Mouse (Mus musculus): ENCODE results near the gene Crybb1. TPM values are rescaled to one million over a fixed set of nuclear protein-coding genes. Genes with fewer than 3 reads are reported as not detected.
A peak's percentile ranks its signal among the peaks of the same experiment; 100 is the strongest.

Crybb1 gene
- polyA plus RNA-seq, 1 experiment from 2014 or later, result 0.42 TPM

DNA sequence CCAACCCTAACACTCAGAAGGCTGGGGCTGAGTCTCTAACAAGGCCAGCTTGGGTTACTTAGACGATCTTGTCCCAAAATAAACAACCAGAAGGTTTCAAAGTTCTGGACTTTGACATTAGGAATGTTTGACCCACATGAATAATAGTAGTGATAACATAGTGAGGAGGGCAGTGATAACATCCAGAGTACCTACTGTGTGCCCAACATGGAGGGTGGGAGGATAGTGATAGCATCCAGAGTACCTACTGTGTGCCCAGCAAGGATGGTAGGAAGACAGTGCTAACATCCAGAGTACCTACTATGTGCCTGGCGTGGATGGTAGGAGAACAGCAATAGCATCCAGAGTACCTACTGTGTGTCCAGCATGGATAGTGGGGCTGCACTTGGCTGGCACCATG lies 38.2 kb downstream of the Crybb1 start:
- Histone ChIP-seq H3K9me3 (no peaks in the 10 kb centered on the region), H3K4me3 (no peak overlapping the region), H3K27ac (no peak overlapping the region), H3K27me3 (ENCODE audit: insufficient read depth, poor library complexity, severe bottlenecking) (no peaks in the 10 kb centered on the region), H3K4me1 (replicated peaks) (peaks cover 64% of the 10 kb centered on the region), H3K36me3 (no peaks in the 10 kb centered on the region)
- no peak for DNase-seq (ENCODE audit: low spot score)
- 86% methylated on average over 2 of the region's 2 CpGs for WGBS

DNA sequence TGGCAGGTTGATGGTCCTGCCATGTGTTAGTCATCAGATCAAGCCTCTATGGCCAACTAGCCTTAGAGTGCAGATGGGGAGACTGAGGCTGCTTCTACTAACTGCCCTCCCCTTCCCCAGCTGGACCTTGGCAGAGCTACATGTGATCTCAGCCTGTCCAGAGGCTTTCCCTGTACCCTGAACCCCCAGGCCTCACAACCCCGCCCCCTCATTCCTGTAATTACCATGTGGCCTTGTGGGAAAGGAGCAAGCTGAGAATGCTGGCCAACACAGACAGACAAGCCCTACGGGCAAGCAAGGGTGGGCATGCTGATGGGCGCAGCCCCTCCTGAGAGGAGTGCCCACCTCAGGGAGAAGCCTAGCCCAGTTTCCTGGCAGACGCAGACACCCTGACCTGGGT lies 39.1 kb downstream of the Crybb1 start:
- Histone ChIP-seq H3K27ac (peak overlapping the region; percentile 72), H3K9me3 (no peaks in the 10 kb centered on the region)
- 65% methylated on average over 4 of the region's 4 CpGs for WGBS

DNA sequence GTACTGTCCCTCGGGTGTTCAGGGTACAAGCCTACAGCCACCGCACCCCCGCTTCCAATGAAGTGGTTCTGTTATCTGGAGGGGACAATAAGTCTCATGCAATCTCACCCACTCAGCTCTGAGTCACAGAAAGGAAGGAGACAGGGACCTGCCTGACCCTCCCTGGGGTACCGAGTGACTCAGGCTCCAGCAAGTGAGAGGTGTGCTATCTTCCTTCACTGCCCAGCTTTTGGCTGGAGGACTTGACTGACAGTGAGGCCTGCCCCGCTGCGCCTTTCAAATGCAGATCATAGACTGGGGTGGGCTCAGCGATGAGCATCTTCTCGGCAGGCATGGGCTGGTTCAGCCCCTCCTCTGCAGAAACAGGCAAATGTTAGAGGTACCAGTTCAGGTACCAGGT lies 39.5 kb downstream of the Crybb1 start:
- Histone ChIP-seq H3K36me3 (no peaks in the 10 kb centered on the region), H3K27ac (peak overlapping the region; percentile 72), H3K4me3 (no peak overlapping the region), H3K9me3 (no peaks in the 10 kb centered on the region), H3K27me3 (ENCODE audit: insufficient read depth, poor library complexity, severe bottlenecking) (no peaks in the 10 kb centered on the region), H3K4me1 (replicated peaks) (peaks cover 71% of the 10 kb centered on the region)
- 31% methylated on average over 8 of the region's 8 CpGs for WGBS
- DNase-seq (ENCODE audit: low spot score), result no peak

More for the DNA sequence above, 39.1 kb downstream of the Crybb1 start:
- Histone ChIP-seq H3K36me3 (no peaks in the 10 kb centered on the region), H3K4me3 (no peak overlapping the region), H3K4me1 (replicated peaks) (peaks cover 69% of the 10 kb centered on the region), H3K27me3 (ENCODE audit: insufficient read depth, poor library complexity, severe bottlenecking) (no peaks in the 10 kb centered on the region)
- no peak for DNase-seq (ENCODE audit: low spot score)

DNA sequence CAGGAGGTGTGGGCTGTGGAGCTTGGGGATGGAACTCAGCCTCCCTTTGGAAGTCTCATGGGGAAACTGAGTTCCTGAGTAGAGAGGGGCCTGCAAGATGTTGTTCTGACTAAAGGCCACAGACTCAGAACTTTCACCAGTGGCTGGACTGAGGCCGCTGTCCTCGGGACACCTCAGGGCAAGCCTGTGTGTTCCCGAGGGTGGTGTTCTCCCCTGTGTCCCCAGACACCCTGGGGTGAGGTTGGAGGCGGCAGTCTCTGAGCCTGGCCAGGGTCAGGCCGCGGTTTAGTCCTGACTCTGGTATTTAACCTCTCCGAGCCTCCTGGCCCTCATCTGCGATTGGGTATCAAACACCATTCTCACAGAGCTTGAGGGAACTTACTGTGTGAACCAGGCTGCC lies 39.9 kb downstream of the Crybb1 start:
- 51% methylated on average over 8 of the region's 8 CpGs for WGBS
- Histone ChIP-seq H3K27ac (0 out of 2 replicates have a peak overlapping the region, but pooled peaks have one; percentile 2), H3K36me3 (no peaks in the 10 kb centered on the region)

DNA sequence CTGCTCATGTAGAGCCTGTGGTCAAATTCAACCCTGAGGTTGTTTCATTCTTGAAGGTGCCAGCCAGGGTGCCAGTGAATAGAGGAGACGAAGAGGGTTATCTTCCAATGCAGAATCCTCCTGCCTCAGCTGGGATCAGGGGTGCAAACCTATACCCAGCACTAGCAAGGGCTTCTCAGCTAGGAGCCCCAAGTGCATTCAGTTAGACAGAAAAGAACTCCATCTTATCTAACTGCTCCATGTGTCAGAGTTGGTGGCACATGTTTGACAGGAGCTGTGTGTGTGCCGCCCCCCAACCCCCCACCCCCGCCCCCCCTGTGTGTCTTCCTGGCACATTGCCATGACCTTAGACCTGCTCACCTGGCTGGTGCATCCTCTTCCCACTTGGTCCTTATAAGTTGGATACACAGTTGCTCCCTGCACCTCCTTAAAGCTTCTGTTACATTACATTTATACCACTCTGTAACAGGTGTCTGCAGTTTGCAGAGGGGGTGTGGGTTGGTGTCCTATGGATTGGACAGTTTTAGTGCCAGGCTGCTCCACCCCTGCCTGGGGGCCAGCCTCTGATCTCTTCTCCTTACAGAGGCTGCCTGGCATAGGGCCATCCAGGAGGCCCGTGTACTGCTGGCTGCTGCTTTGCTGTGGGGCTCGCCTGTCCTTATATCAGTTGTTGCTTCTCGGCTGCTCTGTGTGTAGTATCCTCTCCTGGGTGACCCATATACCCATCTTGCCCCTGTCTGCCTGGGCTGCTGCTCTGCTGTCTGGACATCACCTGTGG lies 41.0 kb downstream of the Crybb1 start:
- WGBS, result 80% methylated on average over 6 of the region's 6 CpGs
- DNase-seq (ENCODE audit: low spot score), result no peak
- no peaks in the 10 kb centered on the region for H3K9me3 ChIP-seq
- peaks cover 68% of the 10 kb centered on the region for H3K4me1 ChIP-seq (replicated peaks)
- no peaks in the 10 kb centered on the region for H3K36me3 ChIP-seq
- no peak overlapping the region for H3K4me3 ChIP-seq
- peak overlapping the region; percentile 35; the same call in 1 of the 2 replicates for H3K27ac ChIP-seq
- H3K27me3 ChIP-seq (ENCODE audit: insufficient read depth, poor library complexity, severe bottlenecking), result no peaks in the 10 kb centered on the region

More for the DNA sequence above, 39.9 kb downstream of the Crybb1 start:
- Histone ChIP-seq H3K9me3 (no peaks in the 10 kb centered on the region), H3K27me3 (ENCODE audit: insufficient read depth, poor library complexity, severe bottlenecking) (no peaks in the 10 kb centered on the region), H3K4me1 (replicated peaks) (peaks cover 75% of the 10 kb centered on the region), H3K4me3 (no peak overlapping the region)
- no peak for DNase-seq (ENCODE audit: low spot score)

DNA sequence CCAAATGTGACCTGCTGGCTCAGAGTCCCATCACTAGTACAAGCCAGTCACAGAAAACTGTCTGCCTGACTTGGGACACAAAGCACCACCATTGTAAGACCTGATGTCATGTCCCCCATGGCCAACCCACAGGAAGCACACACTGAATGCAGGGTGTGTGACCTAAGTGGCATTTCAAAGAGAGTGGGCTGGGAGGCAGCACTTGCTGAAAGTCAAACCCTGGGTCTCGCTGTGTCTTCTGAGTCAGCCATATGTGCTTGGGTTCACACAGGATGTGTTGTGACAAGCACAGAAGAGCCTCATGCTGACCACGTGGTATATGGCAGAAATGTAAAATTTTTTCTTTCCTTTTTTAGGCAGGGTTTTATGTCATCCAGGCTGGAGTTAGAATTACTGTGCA lies 41.6 kb downstream of the Crybb1 start:
- Histone ChIP-seq H3K36me3 (no peaks in the 10 kb centered on the region), H3K4me3 (no peak overlapping the region), H3K27me3 (ENCODE audit: insufficient read depth, poor library complexity, severe bottlenecking) (no peaks in the 10 kb centered on the region), H3K9me3 (no peaks in the 10 kb centered on the region), H3K27ac (peak overlapping the region; percentile 17; the same call in 1 of the 2 replicates), H3K4me1 (replicated peaks) (peaks cover 61% of the 10 kb centered on the region)
- 76% methylated on average over 2 of the region's 2 CpGs for WGBS
- no peak for DNase-seq (ENCODE audit: low spot score)

DNA sequence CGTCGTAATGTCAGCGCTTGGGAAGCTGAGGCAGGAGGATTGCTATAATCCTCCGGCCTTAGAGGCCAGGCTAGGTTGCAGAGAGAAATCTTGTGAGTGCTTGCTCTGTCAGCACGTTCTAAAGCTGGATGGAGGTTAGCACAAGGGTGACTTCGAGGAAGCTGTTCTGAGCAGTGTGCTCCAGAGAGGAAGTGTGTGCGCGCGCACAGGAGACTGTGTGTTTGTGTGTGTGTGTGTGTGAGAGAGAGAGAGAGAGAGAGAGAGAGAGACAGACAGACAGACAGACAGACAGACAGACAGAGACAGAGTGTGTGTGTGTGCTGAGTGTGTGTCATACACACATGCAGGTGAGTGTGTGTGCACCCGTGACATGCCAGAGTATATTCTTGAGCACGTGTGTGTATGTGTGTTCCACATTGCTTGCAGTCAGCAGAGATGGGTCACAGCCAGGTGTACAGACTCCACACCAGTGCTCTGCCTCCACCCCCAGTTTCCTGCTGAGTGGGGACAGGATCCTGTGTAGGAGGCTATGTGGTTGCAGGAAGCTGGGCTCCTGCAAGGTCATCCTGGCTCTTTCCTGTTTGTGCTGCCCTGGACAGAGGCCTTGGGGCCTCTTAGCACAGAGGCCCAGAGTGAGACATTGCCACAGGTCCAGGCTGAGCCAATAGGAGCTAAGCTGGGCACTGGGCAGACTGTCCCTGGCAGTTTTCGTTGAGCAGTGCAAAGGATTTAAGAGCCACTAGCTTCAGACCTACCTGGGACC lies 42.8 kb downstream of the Crybb1 start:
- H3K36me3 ChIP-seq, result no peaks in the 10 kb centered on the region
- WGBS, result 86% methylated on average over 12 of the region's 12 CpGs

DNA sequence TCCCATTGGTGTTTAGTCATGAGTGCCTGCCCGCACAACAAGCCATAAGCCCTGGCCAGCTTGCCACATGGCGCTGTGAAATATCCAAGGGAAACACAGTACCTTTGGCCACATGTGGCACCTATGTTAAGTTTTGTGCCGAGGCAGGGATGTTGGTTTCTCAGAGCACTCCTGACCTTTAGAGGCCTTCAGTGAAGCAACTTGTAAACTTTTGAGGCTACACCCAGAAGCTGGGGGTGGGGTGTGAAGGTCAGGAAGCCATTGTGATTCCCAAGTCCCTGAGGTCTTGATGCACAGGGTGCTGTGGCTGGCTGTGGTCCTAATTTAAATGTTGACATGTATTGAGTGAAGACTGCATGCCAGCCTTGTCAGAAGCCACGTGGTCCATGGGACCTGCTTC lies 43.8 kb downstream of the Crybb1 start:
- no peaks in the 10 kb centered on the region for H3K27me3 ChIP-seq (ENCODE audit: insufficient read depth, poor library complexity, severe bottlenecking)
- H3K9me3 ChIP-seq, result no peaks in the 10 kb centered on the region
- H3K27ac ChIP-seq, result no peak overlapping the region; the same call in 1 of the 2 replicates
- 90% methylated on average over 4 of the region's 4 CpGs for WGBS
- H3K36me3 ChIP-seq, result no peaks in the 10 kb centered on the region
- H3K4me3 ChIP-seq, result no peak overlapping the region
- DNase-seq (ENCODE audit: low spot score), result no peak
- H3K4me1 ChIP-seq (replicated peaks), result peaks cover 44% of the 10 kb centered on the region

More for the DNA sequence above, 42.8 kb downstream of the Crybb1 start:
- no peak for DNase-seq (ENCODE audit: low spot score)
- Histone ChIP-seq H3K4me3 (no peak overlapping the region), H3K27ac (0 out of 2 replicates have a peak overlapping the region, but pooled peaks have one; percentile 29), H3K9me3 (no peaks in the 10 kb centered on the region), H3K4me1 (replicated peaks) (peaks cover 51% of the 10 kb centered on the region), H3K27me3 (ENCODE audit: insufficient read depth, poor library complexity, severe bottlenecking) (no peaks in the 10 kb centered on the region)

DNA sequence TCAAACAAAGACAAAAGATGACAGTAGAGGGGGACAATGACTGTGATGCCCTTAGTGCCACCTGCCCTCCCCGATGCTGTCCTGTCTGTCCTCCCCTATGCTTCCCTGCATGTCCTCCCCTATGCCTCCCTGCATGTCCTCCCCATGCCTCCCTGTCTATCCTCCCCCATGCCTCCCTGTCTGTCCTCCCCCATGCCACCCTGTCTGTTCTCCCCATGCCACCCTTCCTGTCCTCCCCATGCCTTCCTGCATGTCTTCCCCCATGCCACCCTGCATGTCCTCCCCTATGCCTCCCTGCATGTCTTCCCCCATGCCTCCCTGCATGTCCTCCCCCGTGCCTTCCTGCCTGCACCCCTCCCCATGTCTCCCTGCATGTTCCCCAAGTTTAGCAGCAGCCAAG lies 44.5 kb downstream of the Crybb1 start:
- DNase-seq (ENCODE audit: low spot score), result no peak
- Histone ChIP-seq H3K27ac (peak overlapping the region; percentile 29; the same call in 1 of the 2 replicates), H3K9me3 (no peaks in the 10 kb centered on the region), H3K4me3 (no peak overlapping the region), H3K4me1 (replicated peaks) (peaks cover 37% of the 10 kb centered on the region), H3K27me3 (ENCODE audit: insufficient read depth, poor library complexity, severe bottlenecking) (no peaks in the 10 kb centered on the region), H3K36me3 (no peaks in the 10 kb centered on the region)
- WGBS, result 83% methylated on average over 2 of the region's 2 CpGs

DNA sequence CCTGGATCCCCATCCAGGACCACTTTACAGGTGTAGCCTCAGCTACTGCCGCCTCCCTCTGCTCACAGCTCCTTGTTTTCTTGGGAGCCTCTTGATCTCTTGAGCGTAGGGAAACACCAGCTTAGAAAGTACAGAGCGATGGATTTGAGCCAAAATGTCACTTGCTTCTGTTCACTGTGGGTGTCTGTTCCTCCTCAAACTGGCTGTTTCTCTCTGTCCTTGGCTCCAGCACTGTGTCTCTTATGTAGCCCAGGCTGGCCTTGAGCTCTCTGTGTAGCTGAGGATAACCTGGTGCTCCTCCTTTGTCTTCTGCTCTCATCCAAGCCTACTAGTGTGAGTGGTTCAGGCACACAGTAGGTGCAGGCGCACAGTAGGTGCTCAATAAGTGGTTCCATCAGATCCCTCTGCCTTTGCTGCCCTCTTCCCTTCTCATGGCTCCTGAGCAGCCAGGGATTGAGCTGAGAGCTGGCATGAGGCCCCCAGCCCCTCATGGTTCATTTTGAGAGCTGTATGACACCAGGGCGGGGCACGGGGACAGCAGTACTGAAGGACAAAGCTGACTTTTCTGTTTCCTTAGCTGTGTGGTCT lies 45.2 kb downstream of the Crybb1 start:
- 92% methylated on average over 6 of the region's 6 CpGs for WGBS
- no peak for DNase-seq (ENCODE audit: low spot score)

DNA sequence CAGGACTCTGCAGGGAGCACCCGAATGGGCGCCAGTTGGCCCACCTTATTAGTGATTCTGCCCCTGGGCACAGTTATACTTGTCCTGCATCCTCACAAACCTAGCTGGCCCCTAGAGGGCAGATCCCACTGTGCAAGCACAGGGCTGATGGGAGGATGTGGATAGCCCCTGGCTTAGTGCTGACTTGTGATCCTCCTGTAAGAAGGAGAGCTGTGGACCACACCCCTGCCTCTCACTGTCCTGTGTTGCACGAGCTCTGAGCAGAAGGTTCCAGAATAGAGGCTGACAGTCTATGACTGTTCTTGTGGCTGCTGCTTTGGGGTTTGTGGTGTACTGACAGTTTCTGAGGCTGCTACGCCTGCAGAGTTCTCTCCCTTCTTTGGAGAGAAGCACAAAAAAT lies 46.1 kb downstream of the Crybb1 start:
- no peak for DNase-seq (ENCODE audit: low spot score)
- peaks cover 10% of the 10 kb centered on the region; the same call in 1 of the 2 replicates for H3K36me3 ChIP-seq
- H3K4me3 ChIP-seq, result no peak overlapping the region
- no peaks in the 10 kb centered on the region for H3K27me3 ChIP-seq (ENCODE audit: insufficient read depth, poor library complexity, severe bottlenecking)
- H3K27ac ChIP-seq, result no peak overlapping the region
- H3K4me1 ChIP-seq (replicated peaks), result peaks cover 25% of the 10 kb centered on the region
- H3K9me3 ChIP-seq, result no peaks in the 10 kb centered on the region
- 84% methylated on average over 4 of the region's 4 CpGs for WGBS

More for the DNA sequence above, 45.2 kb downstream of the Crybb1 start:
- H3K27ac ChIP-seq, result no peak overlapping the region
- peaks cover under 1% of the 10 kb centered on the region; the same call in 1 of the 2 replicates for H3K36me3 ChIP-seq
- no peaks in the 10 kb centered on the region for H3K9me3 ChIP-seq
- peaks cover 32% of the 10 kb centered on the region for H3K4me1 ChIP-seq (replicated peaks)
- no peak overlapping the region for H3K4me3 ChIP-seq
- H3K27me3 ChIP-seq (ENCODE audit: insufficient read depth, poor library complexity, severe bottlenecking), result no peaks in the 10 kb centered on the region

DNA sequence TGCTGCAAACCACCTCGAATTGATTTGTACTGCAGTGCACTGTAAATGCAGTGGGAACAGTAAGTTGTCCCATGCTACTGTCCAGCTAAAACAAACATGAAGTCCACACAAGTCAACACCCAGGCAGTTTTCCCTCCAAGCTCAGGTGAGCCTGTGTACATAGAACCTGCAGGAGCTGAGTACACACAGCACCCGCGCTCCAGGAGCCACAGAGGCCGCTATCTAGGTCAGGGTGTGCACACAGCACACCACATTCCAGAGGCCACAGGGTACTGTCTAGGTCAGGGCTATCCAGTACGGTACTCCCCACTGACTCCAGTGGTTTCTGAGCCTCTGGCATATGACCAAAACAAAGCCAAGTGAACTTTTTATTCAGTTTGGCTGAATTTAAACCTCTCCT lies 46.7 kb downstream of the Crybb1 start:
- 92% methylated on average over 5 of the region's 5 CpGs for WGBS
- H3K9me3 ChIP-seq, result no peaks in the 10 kb centered on the region
- no peak for DNase-seq (ENCODE audit: low spot score)
- H3K27me3 ChIP-seq (ENCODE audit: insufficient read depth, poor library complexity, severe bottlenecking), result no peaks in the 10 kb centered on the region
- H3K4me1 ChIP-seq (replicated peaks), result peaks cover 19% of the 10 kb centered on the region; the same call in 1 of the 2 replicates
- no peak overlapping the region for H3K27ac ChIP-seq
- H3K36me3 ChIP-seq, result peaks cover 15% of the 10 kb centered on the region
- H3K4me3 ChIP-seq, result no peak overlapping the region

Data from hindbrain, embryonic 10.5 days (tissue).